Mouse (Mus musculus) heart, embryonic 13.5 days (tissue): ENCODE results near the gene Pde11a. TPM values are rescaled to one million over a fixed set of nuclear protein-coding genes. Genes with fewer than 3 reads are reported as not detected.
A peak's percentile ranks its signal among the peaks of the same experiment; 100 is the strongest.

Experiments
- ATAC-seq: fragments of 200-750 bp; cut with Nextera tagmentation; 2 replicates; pipeline ENCODE4 v1.8.0; 2017; ENCODE audit warnings: moderate TSS enrichment; ENCODE audit not compliant: insufficient number of reproducible peaks, low FRiP score, low TSS enrichment; ENCODE audit errors: extremely low read depth
- H3K27ac ChIP-seq: fragments of 300-500 bp; sonication (generic); replicated peaks from 2 replicates; pipeline ENCODE4 v1.5.1; 2015; ENCODE audit warnings: moderate library complexity, mild to moderate bottlenecking, inconsistent platforms
- H3K27me3 ChIP-seq: fragments of 300-500 bp; sonication (generic); replicated peaks from 2 replicates; pipeline ENCODE4 v1.6.1; 2015; ENCODE audit warnings: mild to moderate bottlenecking, inconsistent platforms
- H3K36me3 ChIP-seq: fragments of 300-500 bp; sonication (generic); 2 replicates; pipeline ENCODE4 v1.6.1; 2015; ENCODE audit warnings: mild to moderate bottlenecking, inconsistent platforms
- H3K4me1 ChIP-seq: fragments of 300-500 bp; sonication (generic); 2 replicates; pipeline ENCODE4 v1.6.1; 2015; ENCODE audit warnings: inconsistent platforms
- H3K4me2 ChIP-seq: fragments of 300-500 bp; sonication (generic); 2 replicates; pipeline ENCODE4 v1.6.1; 2015; ENCODE audit warnings: inconsistent platforms, mild to moderate bottlenecking, moderate library complexity
- H3K4me3 ChIP-seq: fragments of 300-500 bp; sonication (generic); 2 replicates; pipeline ENCODE4 v1.5.1; 2015; ENCODE audit warnings: moderate library complexity, mild to moderate bottlenecking, inconsistent platforms
- H3K9ac ChIP-seq: fragments of 300-500 bp; sonication (generic); 2 replicates; pipeline ENCODE4 v1.6.1; 2015; ENCODE audit warnings: inconsistent platforms, mild to moderate bottlenecking, moderate library complexity
- H3K9me3 ChIP-seq: fragments of 300-500 bp; sonication (generic); 2 replicates; pipeline ENCODE4 v1.6.1; 2016; ENCODE audit warnings: inconsistent platforms
- WGBS: fragments of 180-500 bp; shearing (Covaris S2); methylation state at CpG from one replicate; pipeline ENCODE4 v1.1.7; 2015; ENCODE audit warnings: mixed read lengths; 5-methylcytosine and 5-hydroxymethylcytosine counted together
- polyA plus RNA-seq: library from polyadenylated mRNA; unstranded; fragments of >200 nt; fragmentation: Nextera tagmentation; extraction: Ambion mirVana; gene quantifications from 2 replicates; pipeline ENCODE4 v1.2.1, GENCODE M21; 2015

The Pde11a gene
- polyA plus RNA-seq, 1 experiment from 2014 or later = 0.05 TPM

DNA sequence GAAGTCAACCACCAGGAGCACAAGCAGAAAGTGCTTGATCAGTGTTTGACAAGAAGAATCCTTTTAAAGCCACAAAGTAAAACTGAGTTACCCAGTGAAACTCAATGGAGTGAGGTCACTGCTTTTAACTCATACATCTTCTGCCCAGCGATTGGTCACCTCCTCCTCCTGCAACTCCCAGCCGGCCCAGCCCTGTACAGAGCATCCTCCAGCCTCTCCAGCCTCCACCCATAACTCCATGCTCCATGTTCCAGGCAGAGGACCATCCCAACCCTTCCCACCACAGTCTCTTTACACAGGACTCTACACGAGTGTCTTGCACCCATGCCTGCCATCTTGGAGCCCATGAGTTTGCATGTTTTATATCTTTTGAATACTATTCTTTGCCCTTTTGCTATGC lies 323.9 kb downstream of the Pde11a start:
- no peaks in the 10 kb centered on the region for H3K27me3 ChIP-seq
- no peak overlapping the region for H3K4me2 ChIP-seq
- H3K9me3 ChIP-seq = no peaks in the 10 kb centered on the region
- 73% methylated on average over 3 of the region's 3 CpGs for WGBS
- ATAC-seq = no peak
- no peak overlapping the region for H3K27ac ChIP-seq
- H3K4me3 ChIP-seq = no peak overlapping the region
- no peaks in the 10 kb centered on the region for H3K36me3 ChIP-seq
- H3K4me1 ChIP-seq = peaks cover 5% of the 10 kb centered on the region; the same call in 1 of the 2 replicates
- no peak overlapping the region for H3K9ac ChIP-seq

DNA sequence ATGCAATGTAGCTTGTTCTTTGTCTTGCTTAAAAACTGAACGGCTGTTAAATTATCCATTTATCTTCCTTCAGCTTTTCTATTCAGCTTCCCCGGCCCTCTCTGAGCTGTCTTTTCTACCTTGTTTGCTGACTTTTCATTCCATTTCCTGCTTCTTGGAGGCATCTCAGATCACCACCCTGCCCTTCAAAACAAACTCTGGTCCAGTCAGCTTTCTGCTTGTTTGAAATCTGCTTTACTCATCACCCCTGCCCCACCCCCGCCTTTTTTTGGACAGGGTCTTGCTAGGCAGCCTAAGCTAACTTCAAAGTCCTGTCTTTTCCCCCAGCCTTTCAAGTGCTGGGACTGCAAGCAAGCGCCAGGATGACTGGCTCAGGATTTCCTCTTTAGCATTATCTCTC lies 332.4 kb downstream of the Pde11a start:
- WGBS = 27% methylated on average over 4 of the region's 4 CpGs
- no peak for ATAC-seq

DNA sequence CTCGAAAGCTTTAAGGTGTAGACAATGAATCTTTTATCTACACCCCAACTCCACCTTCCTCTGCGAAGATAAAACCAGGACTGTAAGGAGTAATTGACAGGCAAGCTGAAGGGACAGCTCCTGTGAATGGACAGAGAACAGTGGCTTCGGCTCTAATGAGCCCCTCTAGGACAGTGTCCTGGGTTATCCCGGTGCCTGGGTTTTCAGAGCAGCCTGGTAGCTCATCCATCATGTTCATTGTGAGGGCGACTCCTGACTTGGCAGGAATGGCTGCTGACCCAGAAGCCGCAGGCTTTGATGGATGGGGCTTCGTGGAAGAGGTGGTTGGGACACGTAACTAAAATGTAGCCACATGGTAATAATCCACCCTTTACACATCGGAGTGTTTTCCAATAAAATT lies 335.7 kb downstream of the Pde11a start:
- no peaks in the 10 kb centered on the region for H3K9me3 ChIP-seq
- ATAC-seq = no peak
- WGBS = 49% methylated on average over 9 of the region's 9 CpGs

More for the DNA sequence above, 332.4 kb downstream of the Pde11a start:
- Histone ChIP-seq H3K27me3 (0 out of 2 replicates have a peak, but pooled peaks cover 2% of the 10 kb centered on the region), H3K4me3 (no peak overlapping the region), H3K9ac (no peak overlapping the region), H3K4me1 (peaks cover 5% of the 10 kb centered on the region; the same call in 1 of the 2 replicates), H3K27ac (no peak overlapping the region), H3K4me2 (no peak overlapping the region), H3K9me3 (no peaks in the 10 kb centered on the region), H3K36me3 (no peaks in the 10 kb centered on the region)

DNA sequence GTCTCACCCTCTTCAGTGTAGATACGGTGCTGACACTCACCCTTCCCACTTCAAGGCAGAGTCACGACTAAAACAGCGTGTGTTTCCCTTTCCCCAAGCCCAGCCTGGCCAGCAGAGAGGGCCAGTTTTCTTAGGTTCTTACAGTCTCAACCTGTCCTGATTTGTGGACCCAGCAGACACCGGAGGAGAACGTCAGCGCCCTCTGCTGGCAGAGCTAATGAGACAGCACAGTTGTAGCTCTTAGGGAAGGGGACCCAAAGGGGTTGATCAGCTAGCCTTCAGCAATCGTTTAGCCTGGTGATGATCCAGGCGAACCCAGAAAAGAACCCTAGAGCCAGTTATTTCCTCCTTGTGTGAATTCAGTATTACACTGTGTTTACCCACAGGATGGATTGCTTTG lies 337.2 kb downstream of the Pde11a start:
- H3K4me1 ChIP-seq = peaks cover 33% of the 10 kb centered on the region
- no peaks in the 10 kb centered on the region for H3K9me3 ChIP-seq
- no peaks in the 10 kb centered on the region for H3K27me3 ChIP-seq
- no peak overlapping the region for H3K4me2 ChIP-seq
- H3K9ac ChIP-seq = no peak overlapping the region
- no peaks in the 10 kb centered on the region for H3K36me3 ChIP-seq
- H3K27ac ChIP-seq = no peak overlapping the region
- H3K4me3 ChIP-seq = no peak overlapping the region
- no peak for ATAC-seq
- 33% methylated on average over 8 of the region's 8 CpGs for WGBS

More for the DNA sequence above, 335.7 kb downstream of the Pde11a start:
- Histone ChIP-seq H3K27ac (no peak overlapping the region), H3K4me3 (no peak overlapping the region), H3K4me2 (no peak overlapping the region), H3K27me3 (0 out of 2 replicates have a peak, but pooled peaks cover 2% of the 10 kb centered on the region), H3K9ac (no peak overlapping the region), H3K36me3 (no peaks in the 10 kb centered on the region), H3K4me1 (peaks cover 26% of the 10 kb centered on the region)

DNA sequence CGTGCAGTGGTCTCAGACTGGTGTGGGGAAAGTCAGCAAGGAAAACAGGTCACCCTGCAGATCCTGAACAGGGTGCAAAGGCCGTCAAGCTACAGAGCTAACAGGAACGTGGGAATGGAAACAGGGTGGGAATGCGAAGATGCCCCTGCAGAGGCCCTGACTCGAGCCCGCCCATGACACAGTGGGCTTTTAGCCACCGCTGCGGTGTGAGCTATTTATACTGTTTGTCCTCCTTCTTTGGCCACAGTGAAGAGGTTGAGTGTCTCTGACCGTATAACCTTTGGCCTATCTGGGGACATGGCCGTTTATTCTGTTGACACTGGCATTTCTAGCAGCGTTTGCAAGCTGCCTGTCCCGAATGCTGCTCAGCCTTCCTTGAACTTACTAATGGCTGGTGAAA lies 338.9 kb downstream of the Pde11a start:
- Histone ChIP-seq H3K27me3 (no peaks in the 10 kb centered on the region), H3K9me3 (no peaks in the 10 kb centered on the region), H3K9ac (no peak overlapping the region), H3K36me3 (no peaks in the 10 kb centered on the region), H3K4me1 (peaks cover 33% of the 10 kb centered on the region), H3K27ac (peak overlapping the region; percentile 28; the same call in 1 of the 2 replicates), H3K4me2 (no peak overlapping the region), H3K4me3 (no peak overlapping the region)
- WGBS = 32% methylated on average over 12 of the region's 12 CpGs
- no peak for ATAC-seq

DNA sequence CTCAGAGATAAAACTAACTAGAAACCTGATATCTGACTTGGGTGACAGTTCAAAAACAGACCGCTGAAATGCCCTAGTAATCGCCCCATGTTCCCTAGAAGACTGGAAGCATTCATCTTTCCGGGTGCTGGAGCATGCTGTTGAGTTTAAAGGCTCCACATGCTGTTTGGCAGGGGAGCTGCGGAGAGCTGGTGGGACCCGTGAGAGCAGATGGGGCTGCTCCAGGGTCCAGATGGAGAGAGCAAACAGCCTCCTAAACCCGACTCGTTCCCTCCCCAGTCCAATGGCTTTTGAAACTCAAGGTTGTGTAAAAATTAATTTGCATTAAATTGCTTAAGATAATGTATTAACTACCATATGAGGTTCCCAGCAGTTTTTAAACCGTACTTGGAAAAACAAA lies 339.9 kb downstream of the Pde11a start:
- no peaks in the 10 kb centered on the region for H3K36me3 ChIP-seq
- H3K4me3 ChIP-seq = no peak overlapping the region
- H3K27me3 ChIP-seq = no peaks in the 10 kb centered on the region
- peak overlapping the region; percentile 46; the same call in 1 of the 2 replicates for H3K27ac ChIP-seq
- H3K4me1 ChIP-seq = peaks cover 33% of the 10 kb centered on the region
- H3K9ac ChIP-seq = no peak overlapping the region
- 35% methylated on average over 8 of the region's 8 CpGs for WGBS
- no peaks in the 10 kb centered on the region for H3K9me3 ChIP-seq
- no peak overlapping the region for H3K4me2 ChIP-seq
- no peak for ATAC-seq

DNA sequence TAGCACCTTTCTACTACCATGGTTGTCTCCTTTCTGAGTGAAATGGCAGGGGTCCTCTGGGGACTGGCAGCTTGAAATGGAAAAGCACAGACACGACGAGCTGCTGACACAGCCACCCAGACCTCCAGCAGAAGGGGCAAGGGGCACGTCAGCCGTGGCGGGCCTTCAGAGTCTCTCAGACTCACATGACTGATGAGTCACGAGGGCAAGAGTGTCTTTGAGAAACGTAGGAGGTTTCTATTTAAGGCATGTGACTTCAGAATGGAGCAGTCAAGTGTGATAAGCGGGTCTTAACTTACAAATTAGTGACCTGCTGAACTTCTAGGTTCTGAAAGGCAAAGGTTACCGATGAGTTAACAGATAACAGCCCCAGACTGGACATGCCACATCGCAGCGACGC lies 340.8 kb downstream of the Pde11a start:
- no peak; the same call in 1 of the 2 replicates for ATAC-seq
- peak overlapping the region; percentile 46; the same call in 1 of the 2 replicates for H3K27ac ChIP-seq
- no peaks in the 10 kb centered on the region for H3K9me3 ChIP-seq

DNA sequence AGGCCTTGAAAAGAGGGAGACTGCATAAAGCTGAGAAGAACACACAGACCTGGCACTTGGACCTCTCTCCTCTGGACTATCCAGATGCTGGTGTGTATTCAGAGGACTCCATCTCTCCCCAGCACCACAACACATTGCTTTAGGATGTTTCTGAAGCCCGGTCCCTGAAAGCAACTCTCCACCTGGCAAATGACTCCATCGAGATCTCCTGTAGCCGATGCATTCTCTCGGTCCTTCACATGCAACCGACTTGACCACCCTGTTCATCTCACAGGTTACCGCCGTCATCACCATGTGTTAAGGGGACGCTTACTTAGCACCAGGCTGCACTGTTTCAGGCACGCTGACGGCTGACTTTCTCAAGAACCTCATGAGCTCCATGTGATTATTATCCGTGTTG lies 343.7 kb downstream of the Pde11a start:
- ATAC-seq = no peak
- Histone ChIP-seq H3K9ac (no peak overlapping the region), H3K4me1 (peaks cover 44% of the 10 kb centered on the region), H3K4me3 (no peak overlapping the region), H3K9me3 (no peaks in the 10 kb centered on the region), H3K4me2 (no peak overlapping the region), H3K36me3 (no peaks in the 10 kb centered on the region), H3K27me3 (no peaks in the 10 kb centered on the region), H3K27ac (no peak overlapping the region)
- 84% methylated on average over 11 of the region's 11 CpGs for WGBS

More for the DNA sequence above, 340.8 kb downstream of the Pde11a start:
- Histone ChIP-seq H3K27me3 (no peaks in the 10 kb centered on the region), H3K4me2 (peak overlapping the region; percentile 10), H3K4me3 (no peak overlapping the region), H3K36me3 (no peaks in the 10 kb centered on the region), H3K4me1 (peaks cover 33% of the 10 kb centered on the region), H3K9ac (no peak overlapping the region)
- WGBS = 17% methylated on average over 12 of the region's 12 CpGs

DNA sequence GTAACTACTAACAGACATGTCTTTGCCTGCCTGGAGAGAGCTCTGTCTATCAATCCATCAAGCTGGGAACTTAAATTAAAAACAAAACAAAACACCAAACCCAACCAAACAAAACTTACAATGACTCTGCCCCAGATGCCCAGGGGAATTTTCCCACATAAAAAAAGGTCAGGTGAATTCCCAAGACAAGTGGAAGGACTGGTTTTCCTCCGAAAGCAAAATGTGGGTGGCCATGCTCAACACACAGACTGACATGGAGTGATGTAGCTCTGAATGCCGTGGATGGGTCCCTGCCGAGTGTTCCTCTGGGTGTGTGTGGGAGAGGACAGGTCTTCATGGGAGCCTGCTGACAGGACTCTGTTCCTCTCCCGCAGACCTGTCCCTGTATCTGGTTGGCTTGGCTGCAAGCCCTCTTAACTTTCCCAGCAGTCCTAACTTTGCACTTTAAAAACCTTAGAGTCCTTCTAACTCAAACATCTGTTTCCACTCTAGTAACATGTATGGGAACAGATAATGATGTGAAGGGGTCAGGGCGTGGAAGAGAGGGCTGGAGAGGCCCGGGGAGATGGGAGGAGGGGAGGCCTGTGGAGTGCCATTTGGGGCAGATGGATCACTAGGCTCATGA lies 346.9 kb downstream of the Pde11a start:
- Histone ChIP-seq H3K27ac (peak overlapping the region; percentile 1), H3K9me3 (no peaks in the 10 kb centered on the region), H3K4me3 (no peak overlapping the region), H3K9ac (no peak overlapping the region), H3K27me3 (no peaks in the 10 kb centered on the region), H3K4me1 (peaks cover 34% of the 10 kb centered on the region), H3K4me2 (no peak overlapping the region; the same call in 1 of the 2 replicates), H3K36me3 (no peaks in the 10 kb centered on the region)
- no peak for ATAC-seq
- WGBS = 17% methylated on average over 6 of the region's 6 CpGs

DNA sequence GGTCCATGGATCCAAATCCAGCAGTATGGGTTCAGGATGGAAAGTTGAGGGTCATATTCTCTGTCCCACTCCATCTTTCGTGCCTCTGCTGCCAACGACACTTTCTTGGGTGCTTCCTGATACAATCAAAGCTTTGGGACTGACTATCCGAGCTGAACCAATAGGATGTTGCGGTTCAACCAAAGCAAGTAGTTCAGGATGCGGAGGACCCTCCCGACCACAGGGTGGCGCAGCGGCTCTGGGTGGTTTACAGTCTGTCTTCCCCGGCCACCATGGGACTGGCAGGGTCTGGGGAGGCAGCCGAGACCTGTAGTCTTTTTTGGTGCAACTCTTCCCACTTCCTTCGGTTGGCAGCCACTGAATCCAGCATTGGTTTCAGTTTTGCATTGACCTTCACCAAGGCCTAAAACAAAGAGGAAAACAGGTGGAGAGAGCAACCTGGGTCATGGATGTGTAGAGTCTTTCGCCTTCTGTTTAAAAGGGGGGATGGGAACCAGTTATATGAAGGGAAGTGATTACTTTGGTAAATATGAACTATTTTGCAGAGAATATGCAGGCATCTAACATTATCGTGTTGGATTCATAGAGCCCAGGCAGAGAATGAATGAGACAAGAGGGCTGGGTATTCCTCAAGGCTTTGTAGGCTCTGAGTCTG lies 347.6 kb downstream of the Pde11a start:
- 40% methylated on average over 13 of the region's 13 CpGs for WGBS
- Histone ChIP-seq H3K36me3 (no peaks in the 10 kb centered on the region), H3K4me1 (peaks cover 34% of the 10 kb centered on the region), H3K4me3 (peak overlapping the region; percentile 11; the same call in 1 of the 2 replicates), H3K9me3 (no peaks in the 10 kb centered on the region), H3K4me2 (peak overlapping the region; percentile 46), H3K27me3 (no peaks in the 10 kb centered on the region), H3K9ac (no peak overlapping the region), H3K27ac (peak overlapping the region; percentile 1)
- ATAC-seq = no peak

DNA sequence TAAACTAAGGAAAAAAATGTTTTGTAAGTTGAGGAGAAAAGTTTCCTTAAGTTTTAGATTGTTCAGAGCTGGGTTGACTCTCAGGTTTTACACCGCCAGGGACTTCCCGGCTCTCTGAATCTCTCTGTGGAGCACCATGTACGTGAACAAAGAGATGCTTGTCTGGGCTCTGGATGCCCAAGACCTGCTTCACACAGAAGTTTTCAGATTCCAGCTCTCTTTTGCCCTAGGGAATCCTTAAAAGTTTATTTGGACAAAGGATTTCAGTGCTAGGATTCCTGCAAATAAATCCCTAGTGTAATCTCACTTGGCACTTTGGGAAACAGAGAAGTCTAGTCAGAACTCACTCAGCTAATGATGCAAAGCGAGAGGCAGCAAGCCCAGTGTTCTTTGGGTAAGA lies 348.9 kb downstream of the Pde11a start:
- no peaks in the 10 kb centered on the region for H3K27me3 ChIP-seq
- no peak overlapping the region for H3K9ac ChIP-seq
- H3K36me3 ChIP-seq = no peaks in the 10 kb centered on the region
- H3K4me2 ChIP-seq = no peak overlapping the region
- H3K9me3 ChIP-seq = no peaks in the 10 kb centered on the region
- no peak for ATAC-seq
- no peak overlapping the region for H3K27ac ChIP-seq
- no peak overlapping the region for H3K4me3 ChIP-seq
- 56% methylated on average over 4 of the region's 4 CpGs for WGBS
- H3K4me1 ChIP-seq = peaks cover 34% of the 10 kb centered on the region
